Mouse (Mus musculus) adrenal gland, postnatal 4 days (tissue): ENCODE measurements around the gene Pygo1. TPM values are rescaled to one million over a fixed set of nuclear protein-coding genes. Genes with fewer than 3 reads are reported as not detected.

Experiments used
- DNase-seq, 2 experiments: peaks; one replicate each; pipeline ENCODE4 v3.0.0; 2021 to 2022; ENCODE audit warnings: low spot score in 2 of 2, mixed read lengths in 2 of 2
- total RNA-seq, 2 experiments: library from RNA; stranded (reverse); gene quantifications; 2 replicates each; pipeline ENCODE4 v1.2.3; 2021

The Pygo1 gene
- total RNA-seq, 2 experiments from 2014 or later, result 7.4 to 7.7 TPM

DNA sequence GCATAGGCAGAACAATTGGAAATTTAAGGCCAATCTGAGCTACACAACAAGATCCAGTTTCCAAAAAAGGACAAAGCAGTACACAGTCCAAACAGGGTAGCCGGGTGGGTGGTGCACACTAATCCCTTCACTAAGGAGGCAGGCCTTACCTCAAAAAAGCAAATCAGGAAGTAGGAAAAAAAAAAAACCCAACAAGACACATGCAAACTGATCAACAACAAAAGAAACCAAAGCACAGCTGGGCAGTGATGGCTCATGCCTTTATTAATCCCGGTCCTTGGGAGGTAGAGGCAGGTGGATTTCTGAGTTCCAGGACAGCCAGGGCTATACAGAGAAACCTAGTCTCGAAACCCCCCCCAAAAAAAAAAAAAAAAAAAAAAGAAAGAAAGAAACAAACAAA is 62.3 kb downstream of the Pygo1 start:
- DNase-seq, result no peak

DNA sequence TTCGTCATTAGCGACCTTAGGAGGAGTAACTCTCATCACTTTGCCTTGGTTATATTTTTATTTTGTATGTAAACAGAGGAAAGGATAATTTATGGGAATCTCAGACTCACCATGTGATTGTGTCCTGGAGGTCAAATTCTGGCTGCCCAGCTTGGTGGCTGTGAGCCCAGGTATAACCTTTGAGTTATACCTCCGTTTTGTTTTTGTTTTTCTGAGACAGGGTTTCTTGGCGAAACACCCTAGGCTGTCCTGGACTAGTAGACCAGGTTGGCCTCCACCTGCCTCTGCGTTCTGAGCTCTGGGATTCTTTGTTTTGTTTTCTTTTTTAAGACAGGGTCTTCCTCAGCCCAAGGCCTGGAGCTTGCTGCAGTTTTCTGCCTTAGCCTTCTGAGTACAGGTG is 63.3 kb downstream of the Pygo1 start:
- DNase-seq, result no peak

DNA sequence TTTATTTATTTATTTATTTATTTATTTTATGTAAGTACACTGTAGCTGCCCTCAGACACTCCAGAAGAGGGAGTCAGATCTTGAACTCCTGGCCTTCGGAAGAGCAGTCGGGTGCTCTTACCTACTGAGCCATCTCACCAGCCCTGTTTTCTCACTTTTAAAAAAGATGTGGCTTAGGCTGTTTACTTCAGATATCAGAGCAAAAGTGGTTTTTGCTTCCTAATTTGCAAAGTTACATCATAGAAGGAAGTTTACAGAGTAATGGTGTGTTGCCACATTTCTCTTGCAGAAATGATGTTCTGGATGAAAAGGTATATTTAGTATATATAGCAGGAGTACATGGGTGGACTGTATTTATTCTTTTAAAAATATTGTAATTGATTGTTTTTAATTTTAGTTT is 66.0 kb downstream of the Pygo1 start:
- DNase-seq, result no peak

DNA sequence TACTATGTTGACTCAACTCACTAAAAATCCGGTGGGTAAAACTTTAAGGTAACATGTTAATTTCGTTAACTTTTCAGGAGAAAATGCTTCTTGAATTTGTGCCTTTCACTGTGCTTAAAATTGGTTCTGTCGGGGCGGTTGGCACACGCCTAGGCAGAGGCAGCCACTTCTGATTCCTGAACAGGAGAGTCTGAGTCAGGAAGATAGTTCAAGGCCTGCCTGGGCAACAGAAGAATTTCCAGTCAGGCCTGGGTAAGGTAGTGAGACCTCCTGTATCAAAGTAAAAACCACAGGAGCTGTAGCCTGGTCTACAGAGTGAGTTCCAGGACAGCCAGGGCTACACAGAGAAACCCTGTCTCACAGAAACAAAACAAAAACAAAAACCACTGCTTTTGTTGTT is 67.1 kb downstream of the Pygo1 start:
- DNase-seq, result no peak

DNA sequence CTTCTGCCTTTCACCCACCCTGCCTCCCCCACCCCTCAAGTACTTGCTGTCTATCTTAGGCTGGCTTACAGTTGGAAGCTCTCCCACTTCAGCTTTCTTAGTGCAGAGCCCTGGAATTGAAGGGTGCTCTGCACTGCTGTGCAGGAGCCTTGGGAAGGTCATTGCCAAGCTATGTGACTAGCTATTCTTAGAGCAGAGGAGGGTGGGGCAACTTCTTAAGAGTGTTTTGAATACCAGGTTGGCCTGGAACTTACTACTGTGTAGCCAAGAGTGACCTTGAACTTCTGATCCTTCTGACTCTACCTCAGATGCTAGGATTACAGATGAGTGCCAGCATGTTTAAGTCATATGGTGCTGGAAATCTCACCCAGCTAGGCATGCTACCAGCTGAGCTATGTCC is 70.7 kb downstream of the Pygo1 start:
- DNase-seq, result no peak

DNA sequence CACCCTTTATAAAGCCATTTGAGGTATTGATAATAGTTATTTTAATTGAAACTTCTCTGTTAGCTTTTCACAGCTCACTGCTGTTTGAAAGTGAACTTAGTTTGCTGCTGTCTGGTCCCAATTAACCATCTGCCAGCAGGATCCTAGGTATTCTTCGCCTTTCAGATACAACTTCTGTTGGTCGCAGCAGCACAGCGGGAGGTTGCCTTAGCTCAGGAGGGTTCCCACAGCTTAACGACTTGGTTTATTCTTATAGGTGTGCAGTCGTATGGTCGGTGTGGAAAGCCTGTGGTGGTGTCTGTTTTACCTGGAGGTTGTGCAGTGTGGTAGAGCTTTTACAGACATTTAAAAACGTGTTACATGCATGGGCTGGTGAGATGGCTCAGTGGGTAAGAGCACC is 71.4 kb downstream of the Pygo1 start:
- DNase-seq, result no peak

DNA sequence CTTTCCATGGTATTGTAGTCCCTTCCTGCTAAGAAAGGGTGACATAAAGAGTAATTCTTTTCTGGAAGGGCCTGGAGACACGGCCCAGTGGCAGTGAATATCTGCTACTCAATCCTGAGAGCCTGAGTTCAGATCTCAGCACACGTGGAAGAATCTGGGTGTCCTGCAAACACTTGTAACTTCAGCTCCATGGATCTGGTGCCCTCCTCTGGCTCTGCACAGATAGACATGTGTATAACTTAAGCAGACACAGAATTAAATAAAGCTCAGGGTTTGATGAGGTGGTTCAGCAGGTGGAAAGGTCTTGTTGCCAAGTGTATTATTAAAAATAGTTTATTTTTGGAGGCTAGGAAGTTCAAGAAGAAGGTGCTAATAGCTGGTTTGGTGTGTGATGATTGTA is 75.0 kb downstream of the Pygo1 start:
- DNase-seq, result no peak

DNA sequence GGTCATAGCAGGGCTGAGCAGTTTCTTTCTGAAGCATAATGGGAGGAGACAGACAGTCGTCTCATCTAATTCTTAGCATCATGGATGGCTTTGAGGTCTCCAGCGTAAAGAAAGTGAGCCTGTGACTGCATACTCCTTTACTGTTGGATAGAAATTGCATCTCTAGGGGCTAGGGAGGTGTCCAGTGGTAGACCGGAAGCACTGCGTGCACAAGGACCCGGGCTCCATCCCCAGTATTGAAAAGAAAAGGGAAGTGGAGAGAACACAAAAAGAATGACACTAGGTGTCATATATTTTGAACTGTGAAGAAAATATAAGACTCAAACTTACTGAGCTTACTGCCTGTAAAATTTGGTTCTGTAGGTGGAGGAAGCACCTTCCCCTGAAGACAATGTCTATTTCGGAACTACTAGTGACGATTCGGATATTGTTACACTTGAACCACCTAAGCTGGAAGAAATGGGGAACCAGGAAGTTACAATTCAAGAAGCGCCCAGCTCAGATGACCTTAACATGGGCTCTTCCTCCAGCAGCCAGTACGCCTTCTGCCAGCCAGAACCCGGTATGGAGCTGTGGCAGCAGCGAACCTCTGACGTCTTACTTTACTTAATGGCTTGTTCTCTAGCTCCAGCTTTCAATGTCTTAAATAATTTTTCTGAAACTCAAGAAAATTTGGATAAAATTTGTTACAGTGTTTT is 76.0 kb downstream of the Pygo1 start:
- no peak for DNase-seq

Other genes with a start within 250 kb of the Pygo1 start
- 1 to 10 TPM; 1.5 to 2.0 TPM for gene Prtg, start 118.8 kb upstream of the Pygo1 start, total RNA-seq
- 1 to 10 TPM; 1.7 to 1.8 TPM for gene Dyx1c1, start 33.1 kb downstream of the Pygo1 start, total RNA-seq
- gene Gm44503, start 33.2 kb downstream of the Pygo1 start, total RNA-seq, result not detected
- gene Ccpg1os, start 59.7 kb downstream of the Pygo1 start, total RNA-seq, result 10 to 100 TPM; 14.1 to 15.1 TPM
- 10 to 100 TPM; 81.5 to 91.7 TPM for gene Ccpg1, start 59.8 kb downstream of the Pygo1 start, total RNA-seq
- 10 to 100 TPM; 18.8 to 20.4 TPM for gene Pigb, start 114.7 kb downstream of the Pygo1 start, total RNA-seq
- 10 to 100 TPM; 47.4 to 49.5 TPM for gene Rab27a, start 119.2 kb downstream of the Pygo1 start, total RNA-seq
- gene Khdc3, start 176.2 kb downstream of the Pygo1 start, total RNA-seq, result 1 to 10 TPM; 1.3 to 1.5 TPM
- not detected for gene Gm20509, start 176.8 kb downstream of the Pygo1 start, total RNA-seq
- gene Rsl24d1, start 187.8 kb downstream of the Pygo1 start, total RNA-seq, result 10 to 100 TPM; 71.7 to 73.9 TPM